Mouse (Mus musculus): ENCODE results near the gene Gm20479.

GRCm38 (mm10) chr7:27339114-27339513, 18.1 kb downstream of the Gm20479 start:
- no peak for TF ChIP-seq CTCF (conservative IDR thresholded peaks at IDR 0.05; ENCODE audit: low read length)
- no peak for TF ChIP-seq NANOG (IDR thresholded peaks at IDR 0.05; ENCODE audit: borderline replicate concordance, low read length)
